Mouse (Mus musculus): ENCODE measurements around the gene Tpsab1. TPM values are rescaled to one million over a fixed set of nuclear protein-coding genes. Genes with fewer than 3 reads are reported as not detected.

Gene Tpsab1
- not detected in 2 replicates for total RNA-seq (2017)

DNA sequence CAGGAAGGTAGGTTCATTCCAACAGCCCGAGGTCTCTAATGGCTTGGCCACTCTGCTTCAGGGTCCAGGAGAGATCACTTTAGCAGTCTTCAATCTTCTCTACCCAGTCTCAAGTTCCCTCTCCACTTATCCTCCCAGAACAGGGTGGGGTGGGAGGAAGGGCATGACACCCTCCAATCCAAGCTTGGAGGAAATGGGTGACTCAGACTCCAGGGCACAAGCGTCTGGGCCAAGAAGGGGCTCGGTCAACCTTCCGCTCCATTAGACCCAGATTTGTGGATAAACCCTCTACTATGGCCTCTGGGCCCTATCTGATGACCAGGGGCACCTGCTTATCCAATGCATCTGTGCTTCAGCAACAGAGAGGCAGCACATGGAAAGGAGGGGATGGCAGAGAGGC lies at the start of gene Tpsab1:
Tpsab1 (minus strand) TSS at position 101 of the 400 bp plus-strand sequence.
- no peak for ATAC-seq (ENCODE audit: extremely low read depth, insufficient number of reproducible peaks, low FRiP score, poor library complexity, severe bottlenecking)

DNA sequence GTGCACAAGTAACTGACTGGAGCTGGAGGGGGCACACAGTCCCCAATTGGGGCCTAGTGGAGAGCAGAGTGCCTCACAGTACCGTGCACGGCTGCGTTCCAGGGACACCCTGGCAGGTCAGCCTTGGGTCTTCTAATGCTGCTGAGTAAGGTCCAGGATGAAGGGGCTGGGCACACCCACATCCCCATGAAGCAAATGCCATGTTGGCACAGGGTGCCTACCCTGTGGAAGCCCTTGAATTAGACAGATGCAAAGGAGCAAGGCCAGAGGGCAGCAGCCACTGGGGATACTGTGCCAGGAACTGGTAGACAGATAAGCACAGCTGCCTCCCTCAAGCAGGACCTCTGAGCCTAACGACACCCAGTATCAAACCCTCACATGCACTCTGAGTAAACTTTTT lies 49.2 kb upstream of the Tpsab1 start:
- ATAC-seq (ENCODE audit: extremely low read depth, insufficient number of reproducible peaks, low FRiP score, poor library complexity, severe bottlenecking) = no peak

DNA sequence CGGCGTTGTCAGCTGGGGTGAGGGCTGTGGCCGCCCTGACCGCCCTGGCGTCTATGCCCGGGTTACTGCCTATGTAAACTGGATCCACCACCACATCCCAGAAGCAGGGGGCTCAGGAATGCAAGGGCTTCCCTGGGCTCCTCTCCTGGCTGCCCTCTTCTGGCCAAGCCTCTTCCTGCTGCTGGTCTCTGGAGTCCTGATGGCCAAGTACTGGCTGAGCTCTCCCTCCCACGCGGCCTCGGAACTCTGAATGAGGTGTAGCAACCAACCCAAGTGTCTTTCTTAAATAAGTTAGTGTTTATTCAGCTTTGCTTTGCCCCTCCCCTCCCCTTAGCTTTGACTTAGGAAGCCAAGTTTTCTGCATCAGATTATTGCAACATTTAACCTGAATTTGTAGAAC lies 28.6 kb upstream of the Tpsab1 start:
- ATAC-seq (ENCODE audit: extremely low read depth, insufficient number of reproducible peaks, low FRiP score, poor library complexity, severe bottlenecking) = no peak

DNA sequence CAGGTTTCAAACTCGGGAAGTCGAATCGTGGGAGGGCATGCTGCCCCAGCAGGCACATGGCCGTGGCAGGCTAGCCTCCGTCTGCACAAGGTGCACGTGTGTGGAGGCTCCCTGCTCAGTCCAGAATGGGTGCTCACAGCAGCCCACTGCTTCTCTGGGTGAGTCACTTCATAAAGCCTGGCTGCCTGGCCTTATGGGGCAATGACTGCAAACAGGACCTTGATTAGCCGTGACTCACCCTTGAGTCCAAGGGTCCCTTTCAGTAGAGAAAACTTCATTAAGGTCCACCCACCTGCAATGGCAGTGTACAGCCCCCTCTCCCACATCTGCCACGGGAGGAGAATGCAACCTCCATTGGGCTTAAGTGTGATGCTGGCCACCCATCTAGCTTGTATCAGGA lies 27.1 kb upstream of the Tpsab1 start:
- no peak for ATAC-seq (ENCODE audit: extremely low read depth, insufficient number of reproducible peaks, low FRiP score, poor library complexity, severe bottlenecking)

DNA sequence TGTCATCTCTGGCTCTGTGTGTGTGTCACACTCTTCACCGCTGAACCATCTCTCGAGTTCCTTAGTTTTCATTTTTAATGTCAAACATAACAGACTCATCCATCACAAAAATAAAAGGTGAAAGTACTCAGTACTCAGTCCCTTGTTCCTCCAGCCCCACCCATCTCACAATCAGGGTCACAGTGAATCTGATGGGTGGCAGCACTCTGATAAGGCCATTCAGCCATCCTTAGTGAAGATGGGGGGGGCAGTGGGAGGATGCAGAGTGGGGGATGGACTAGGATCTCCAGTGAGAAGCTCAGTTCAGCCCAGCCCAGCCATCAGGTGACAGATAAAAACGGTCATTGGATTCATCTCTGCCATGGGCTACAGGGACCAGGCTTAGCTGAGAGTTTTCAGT lies 23.6 kb upstream of the Tpsab1 start, which contains the start of gene Tpsg1:
Tpsg1 (plus strand) TSS at position 301 of the 400 bp plus-strand sequence.
- no peak for ATAC-seq (ENCODE audit: extremely low read depth, insufficient number of reproducible peaks, low FRiP score, poor library complexity, severe bottlenecking)

DNA sequence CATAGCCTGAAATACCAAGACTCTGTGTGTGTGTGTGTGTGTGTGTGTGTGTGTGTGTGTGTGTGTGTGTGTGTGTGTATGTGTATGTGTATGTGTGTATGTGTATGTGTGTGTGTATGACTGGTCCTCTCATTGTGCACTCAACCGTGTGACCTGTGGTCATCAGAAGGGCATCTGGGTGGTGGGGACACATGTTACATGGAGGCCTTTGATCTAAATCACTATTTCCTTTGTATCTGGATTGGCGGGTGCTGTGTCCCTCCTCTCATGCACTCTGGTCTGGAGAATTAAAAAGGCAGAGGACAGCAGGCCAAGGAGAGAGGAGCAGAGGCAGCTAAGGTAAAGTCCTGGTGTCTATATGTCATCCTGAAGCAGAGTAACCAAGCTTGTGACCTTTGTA lies 20.6 kb upstream of the Tpsab1 start, which contains the start of gene Tpsb2:
Tpsb2 (plus strand) TSS at position 301 of the 400 bp plus-strand sequence.
- no peak for ATAC-seq (ENCODE audit: extremely low read depth, insufficient number of reproducible peaks, low FRiP score, poor library complexity, severe bottlenecking)

DNA sequence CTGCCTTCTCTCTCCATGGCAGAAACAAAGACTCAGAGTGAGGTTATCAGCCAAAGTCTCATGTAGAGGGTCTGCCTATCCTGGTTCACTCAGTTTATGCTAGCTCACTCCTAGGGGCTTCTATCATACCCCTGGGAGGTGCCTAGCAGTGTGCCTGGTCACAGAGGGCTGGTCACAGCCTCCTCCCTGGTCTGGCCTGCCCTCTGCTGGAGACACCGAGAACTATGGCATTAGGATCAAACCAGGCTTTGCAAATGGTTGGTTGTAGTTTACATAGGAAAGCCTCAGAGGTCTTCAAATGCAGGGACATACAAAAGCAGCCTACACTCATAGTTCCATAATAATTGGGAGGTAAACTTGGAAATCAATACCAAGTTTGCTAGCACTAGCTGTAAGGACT lies 18.4 kb upstream of the Tpsab1 start:
- no peak for ATAC-seq (ENCODE audit: extremely low read depth, insufficient number of reproducible peaks, low FRiP score, poor library complexity, severe bottlenecking)

DNA sequence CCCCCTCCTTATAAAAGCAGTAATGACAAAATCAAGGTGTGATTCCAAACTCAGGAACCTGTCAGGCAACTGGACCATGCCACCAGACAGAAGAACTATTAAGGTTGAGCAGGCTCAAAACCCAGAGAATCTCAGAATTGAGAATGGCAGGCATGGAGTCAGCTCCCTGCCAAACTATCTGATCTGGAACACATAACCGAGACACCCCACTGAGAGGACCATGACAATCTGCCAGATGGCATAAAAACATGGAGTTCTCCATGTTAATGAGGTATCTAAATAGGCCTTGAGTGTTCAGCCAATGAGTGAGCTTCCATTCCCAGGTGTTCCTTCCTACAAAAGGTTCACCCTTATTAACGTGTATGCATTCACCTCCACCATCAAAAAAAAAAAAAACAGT lies 15.9 kb upstream of the Tpsab1 start:
- ATAC-seq (ENCODE audit: extremely low read depth, insufficient number of reproducible peaks, low FRiP score, poor library complexity, severe bottlenecking) = no peak

DNA sequence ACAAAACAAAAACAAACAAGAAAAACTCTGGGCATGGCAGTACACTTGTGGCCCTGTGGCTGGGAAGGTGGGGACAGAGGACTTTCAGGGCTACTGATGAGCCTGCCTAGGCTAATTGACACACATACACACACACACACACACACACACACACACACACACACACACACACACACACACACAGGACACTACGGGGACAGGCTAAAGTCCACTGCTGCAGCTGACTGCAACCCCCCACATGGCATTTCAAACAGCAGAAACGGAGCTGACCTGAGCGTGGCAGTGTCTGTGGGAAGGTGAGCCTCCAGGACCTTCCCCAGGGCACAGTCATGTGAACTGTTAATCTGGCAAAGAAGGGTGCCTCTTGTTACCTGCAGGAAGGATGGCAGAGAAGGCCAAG lies 3.9 kb downstream of the Tpsab1 start:
- ATAC-seq (ENCODE audit: extremely low read depth, insufficient number of reproducible peaks, low FRiP score, poor library complexity, severe bottlenecking) = no peak

DNA sequence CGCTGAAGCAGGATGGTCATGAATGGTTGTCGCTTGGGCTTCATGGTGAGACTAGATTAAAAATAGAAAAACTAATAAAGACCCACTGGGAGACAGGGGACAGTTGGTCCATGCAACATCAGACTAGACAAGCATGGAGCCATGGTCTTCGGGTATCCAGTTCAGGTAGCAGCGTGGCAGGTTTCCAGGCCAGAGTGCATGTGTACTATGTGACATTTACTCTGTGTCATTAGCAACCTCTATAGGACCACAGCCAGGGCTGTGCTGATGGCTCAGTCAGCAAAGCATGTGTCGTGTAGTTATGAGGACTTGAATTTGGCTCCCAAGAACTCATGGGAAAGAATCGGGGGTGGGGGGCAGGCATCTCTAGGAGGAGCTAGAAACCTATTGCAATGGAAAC lies 5.4 kb downstream of the Tpsab1 start:
- no peak for ATAC-seq (ENCODE audit: extremely low read depth, insufficient number of reproducible peaks, low FRiP score, poor library complexity, severe bottlenecking)

DNA sequence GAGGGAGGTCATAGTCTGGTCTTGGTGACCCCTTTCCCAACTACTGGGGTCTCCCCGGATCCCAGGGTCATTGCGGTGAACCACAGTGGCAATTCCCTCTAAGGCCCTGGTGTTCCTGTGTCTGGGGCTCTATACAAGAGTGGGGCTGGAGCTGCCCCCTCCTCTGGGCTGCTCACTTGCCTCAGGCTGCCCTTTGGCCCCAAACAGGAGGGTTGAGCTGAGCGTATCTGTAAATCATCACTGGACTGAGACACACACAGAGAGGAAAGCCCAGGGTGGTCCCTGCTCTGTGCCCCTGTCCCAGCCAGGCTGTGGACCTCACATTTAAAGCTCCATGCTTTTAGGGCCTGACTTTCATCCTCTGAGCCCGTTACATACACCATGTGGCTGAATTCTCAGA lies 7.1 kb downstream of the Tpsab1 start:
- no peak for ATAC-seq (ENCODE audit: extremely low read depth, insufficient number of reproducible peaks, low FRiP score, poor library complexity, severe bottlenecking)

DNA sequence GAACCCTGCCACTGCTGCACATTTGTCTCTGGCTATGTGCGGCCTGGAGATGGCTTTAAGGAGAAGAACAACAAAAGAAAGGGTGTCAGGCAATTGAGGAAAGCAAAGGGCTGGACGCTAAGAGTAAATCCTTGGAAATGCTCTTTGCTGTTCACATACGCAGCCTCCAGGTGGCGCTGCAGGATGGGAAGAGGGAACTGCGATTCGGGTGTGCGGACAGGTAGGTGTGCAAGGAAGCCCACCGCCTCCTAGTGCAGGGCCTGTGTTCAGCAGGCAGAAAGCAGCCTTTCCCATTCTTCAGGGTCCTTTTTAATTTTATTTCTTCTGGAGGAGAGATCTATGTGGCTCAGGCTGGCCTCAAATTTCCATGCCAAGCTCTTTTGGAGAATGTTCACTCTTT lies 11.4 kb downstream of the Tpsab1 start:
- no peak for ATAC-seq (ENCODE audit: extremely low read depth, insufficient number of reproducible peaks, low FRiP score, poor library complexity, severe bottlenecking)

DNA sequence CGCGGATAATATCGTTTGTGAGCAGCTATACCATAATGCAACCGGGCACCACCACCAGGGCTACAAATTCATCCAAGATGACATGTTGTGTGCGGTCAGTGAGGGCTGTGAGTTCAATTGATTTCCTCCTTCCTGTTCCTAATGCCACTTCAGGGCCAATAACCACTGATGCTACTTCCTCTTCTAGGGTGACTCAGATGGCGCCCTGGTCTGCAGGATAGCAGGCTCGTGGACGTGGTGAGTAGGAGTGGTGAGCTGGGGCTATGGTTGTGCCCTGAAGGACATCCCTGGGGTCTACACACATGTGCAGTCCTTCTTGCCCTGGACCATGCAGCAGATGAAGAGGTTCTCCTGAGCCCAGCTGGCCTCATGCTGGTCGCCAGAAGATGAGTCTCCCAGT lies 13.0 kb downstream of the Tpsab1 start:
- no peak for ATAC-seq (ENCODE audit: extremely low read depth, insufficient number of reproducible peaks, low FRiP score, poor library complexity, severe bottlenecking)

DNA sequence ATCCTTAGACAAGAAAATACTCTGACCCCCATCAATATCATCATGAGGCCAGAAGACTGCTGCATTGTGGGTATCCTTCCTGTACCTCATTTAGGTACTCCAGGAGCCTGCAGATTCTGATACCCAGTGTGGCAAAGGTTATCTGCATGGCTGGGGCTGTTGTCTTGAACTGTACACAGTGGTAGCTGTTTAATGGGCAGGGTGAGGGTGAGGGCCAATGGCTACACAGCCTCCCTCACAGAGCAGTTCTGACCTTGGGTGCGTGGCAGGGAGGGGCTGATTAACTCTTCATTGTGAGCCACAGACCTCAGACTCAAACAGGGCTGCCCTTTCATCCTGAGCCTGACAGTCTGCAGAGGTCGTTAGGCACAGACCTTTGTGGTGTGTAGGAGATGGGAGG lies 22.4 kb downstream of the Tpsab1 start:
- no peak for ATAC-seq (ENCODE audit: extremely low read depth, insufficient number of reproducible peaks, low FRiP score, poor library complexity, severe bottlenecking)

DNA sequence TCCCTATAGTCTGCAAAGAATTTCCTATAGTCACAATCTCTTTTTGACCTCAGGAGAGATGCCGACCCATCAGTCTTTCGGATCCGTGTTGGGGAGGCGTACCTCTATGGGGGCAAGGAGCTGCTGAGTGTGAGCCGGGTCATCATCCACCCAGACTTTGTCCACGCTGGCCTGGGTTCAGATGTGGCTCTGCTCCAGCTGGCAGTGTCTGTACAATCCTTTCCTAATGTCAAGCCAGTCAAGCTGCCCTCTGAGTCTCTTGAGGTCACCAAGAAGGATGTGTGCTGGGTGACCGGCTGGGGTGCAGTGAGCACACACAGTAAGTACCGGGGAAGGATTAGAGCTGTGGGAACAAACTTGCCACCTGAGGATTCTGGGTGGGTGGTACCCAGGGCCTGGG lies 24.5 kb downstream of the Tpsab1 start:
- ATAC-seq (ENCODE audit: extremely low read depth, insufficient number of reproducible peaks, low FRiP score, poor library complexity, severe bottlenecking) = no peak

DNA sequence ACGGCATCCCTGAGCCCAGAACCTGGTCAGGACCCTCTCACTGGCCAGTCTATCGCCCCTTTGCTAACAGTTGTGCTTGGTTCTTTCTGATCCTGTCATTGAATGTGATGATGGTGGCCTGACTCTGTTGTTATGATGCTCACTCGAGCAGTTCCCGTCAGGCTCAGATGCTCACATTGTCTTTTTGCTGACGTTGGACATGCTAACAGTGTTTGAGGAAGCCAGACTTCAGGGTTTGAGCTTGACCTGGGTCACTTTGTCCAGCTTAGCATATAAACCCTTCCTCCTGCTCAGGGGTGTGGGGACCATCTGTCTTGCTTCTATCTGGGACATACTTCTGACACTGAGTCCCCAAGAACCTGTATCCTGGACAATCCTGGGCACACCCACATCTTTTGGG lies 27.0 kb downstream of the Tpsab1 start, which contains the start of gene Prss29:
Prss29 (plus strand) TSS at position 301 of the 400 bp plus-strand sequence.
- ATAC-seq (ENCODE audit: extremely low read depth, insufficient number of reproducible peaks, low FRiP score, poor library complexity, severe bottlenecking) = no peak

DNA sequence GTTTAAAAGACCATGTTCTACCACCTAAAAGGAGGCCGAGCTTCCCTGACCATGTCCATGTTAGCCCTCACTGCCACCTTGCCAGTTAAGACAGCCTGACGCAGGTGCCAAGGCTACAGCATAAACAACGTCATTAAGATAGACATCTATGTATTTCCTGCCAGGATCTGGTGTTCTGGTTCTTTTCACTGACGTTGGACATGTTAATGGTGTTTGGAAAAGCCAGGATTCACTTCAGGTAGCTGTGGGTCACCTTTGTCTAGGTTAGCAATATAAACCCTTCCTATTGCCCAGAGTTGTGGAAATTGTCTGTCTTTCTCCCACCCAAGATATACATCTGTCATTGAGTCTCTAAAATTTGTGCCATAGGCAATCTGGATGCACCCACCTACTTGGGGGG lies 37.0 kb downstream of the Tpsab1 start, which contains the start of gene Prss28:
Prss28 (plus strand) TSS at position 301 of the 400 bp plus-strand sequence.
- ATAC-seq (ENCODE audit: extremely low read depth, insufficient number of reproducible peaks, low FRiP score, poor library complexity, severe bottlenecking) = no peak

DNA sequence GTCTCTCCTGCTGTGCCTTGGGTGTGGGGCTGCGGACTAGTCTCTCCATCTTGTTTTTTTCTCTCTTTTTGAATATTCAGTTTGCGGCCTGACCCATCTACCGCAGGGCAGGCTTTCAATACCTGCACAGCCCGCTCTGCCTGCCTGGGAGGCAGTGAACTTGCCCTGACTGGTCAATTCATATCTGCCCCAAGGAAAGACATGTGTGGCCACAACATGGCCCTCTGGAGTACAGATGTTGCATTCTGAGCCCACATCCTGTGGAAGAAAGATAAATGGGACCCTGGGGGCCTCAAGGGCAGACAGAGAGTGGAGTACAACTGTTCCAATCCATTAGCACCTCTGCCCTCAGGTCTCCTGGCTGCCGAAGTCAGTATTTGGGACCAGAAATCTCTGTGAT lies 47.3 kb downstream of the Tpsab1 start, which contains the start of gene Prss34:
Prss34 (plus strand) TSS at position 301 of the 400 bp plus-strand sequence.
- ATAC-seq (ENCODE audit: extremely low read depth, insufficient number of reproducible peaks, low FRiP score, poor library complexity, severe bottlenecking) = no peak

DNA sequence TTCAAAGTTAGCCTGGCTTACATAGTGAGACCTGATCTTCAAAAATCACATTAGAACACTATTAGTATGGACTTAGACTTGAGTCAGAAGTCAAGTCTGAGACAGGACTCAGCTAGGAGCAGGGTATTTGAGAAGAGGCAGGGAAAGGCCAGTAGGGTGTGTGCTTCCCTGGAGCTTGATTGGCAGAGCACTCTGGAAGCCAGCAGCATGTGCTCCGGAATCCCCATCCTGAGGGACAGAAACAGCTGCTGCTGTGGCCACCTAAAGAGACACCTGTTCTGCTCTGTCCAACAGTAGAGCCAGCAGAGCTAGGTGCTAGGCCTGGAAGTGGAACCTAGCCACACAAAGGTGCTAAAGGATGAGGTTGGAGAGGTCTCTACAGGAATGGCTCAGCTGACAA lies 51.3 kb downstream of the Tpsab1 start:
- ATAC-seq (ENCODE audit: extremely low read depth, insufficient number of reproducible peaks, low FRiP score, poor library complexity, severe bottlenecking) = no peak

DNA sequence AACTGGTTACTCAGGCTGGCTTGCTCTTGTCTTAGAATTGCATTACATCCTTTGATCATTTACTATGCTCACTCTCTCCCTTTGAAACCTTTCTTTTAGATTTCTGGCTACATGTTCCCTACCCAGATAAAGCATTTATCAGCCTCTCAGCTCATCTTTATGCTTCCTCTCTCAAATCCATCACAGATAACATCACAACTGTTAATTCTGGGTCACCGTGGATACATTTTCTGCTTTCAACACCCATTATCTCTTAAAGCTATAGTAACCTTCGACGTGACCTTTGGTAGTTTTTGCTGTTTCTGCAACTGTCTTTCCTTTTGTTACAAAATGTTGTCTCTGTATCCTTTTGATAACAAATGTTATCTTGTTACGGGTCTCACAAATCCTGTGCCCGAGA lies 51.9 kb downstream of the Tpsab1 start:
- no peak for ATAC-seq (ENCODE audit: extremely low read depth, insufficient number of reproducible peaks, low FRiP score, poor library complexity, severe bottlenecking)

All from neutrophil, adult 5-6 weeks (primary cell).